Mouse (Mus musculus) activated CD4-positive, CD25-positive, alpha-beta regulatory T cell, adult 4 months (primary cell): Measurements from ENCODE around the gene Prkcsh. TPM values are rescaled to one million over a fixed set of nuclear protein-coding genes. Genes with fewer than 3 reads are reported as not detected.
A peak's percentile ranks its signal among the peaks of the same experiment; 100 is the strongest.

ENCODE experiments used
- ATAC-seq: one replicate; pipeline ENCODE4 v1.8.0; 2017
- polyA plus RNA-seq, 2 experiments: library from polyadenylated mRNA; unstranded; fragments of 100-300 nt; shearing (Covaris generic); gene quantifications; one replicate each; pipeline ENCODE4 v1.2.1; 2017

Gene Prkcsh
- polyA plus RNA-seq, 2 experiments from 2014 or later, result 28.9 to 43.9 TPM

- ATAC-seq, result no peak
Measured at GRCm38 (mm10) chr9:22049721-22050270, 47.2 kb downstream of the Prkcsh start.

- no peak for ATAC-seq
Measured at GRCm38 (mm10) chr9:22050351-22050889, 47.8 kb downstream of the Prkcsh start.

GRCm38 (mm10) chr9:22051161-22051957, 48.8 kb downstream of the Prkcsh start:
- no peak for ATAC-seq

- ATAC-seq, result no peak
Measured at GRCm38 (mm10) chr9:22051958-22052254, 49.3 kb downstream of the Prkcsh start, which contains the start of gene Elavl3. Gene Elavl3 (minus strand): TSS chr9:22052023.

- ATAC-seq, result no peak
Measured at GRCm38 (mm10) chr9:22053657-22054056, 51.1 kb downstream of the Prkcsh start.

GRCm38 (mm10) chr9:22054411-22055076, 51.9 kb downstream of the Prkcsh start:
- ATAC-seq, result peak; percentile 70

GRCm38 (mm10) chr9:22055713-22056112, 53.1 kb downstream of the Prkcsh start:
- ATAC-seq, result no peak

- ATAC-seq, result no peak
Measured at GRCm38 (mm10) chr9:22056303-22056910, 53.8 kb downstream of the Prkcsh start.

- no peak for ATAC-seq
Measured at GRCm38 (mm10) chr9:22057031-22057517, 54.5 kb downstream of the Prkcsh start.

GRCm38 (mm10) chr9:22058011-22058424, 55.4 kb downstream of the Prkcsh start:
- ATAC-seq, result no peak

GRCm38 (mm10) chr9:22061339-22061738, 58.7 kb downstream of the Prkcsh start:
- ATAC-seq, result no peak

Other genes starting within 250 kb of the Prkcsh start
- 10 to 100 TPM; 18.7 to 25.8 TPM for gene Spc24, start 242.5 kb upstream of the Prkcsh start, polyA plus RNA-seq
- not detected for gene Kank2, start 204.1 kb upstream of the Prkcsh start, polyA plus RNA-seq
- not detected for gene Angptl8, start 167.3 kb upstream of the Prkcsh start, polyA plus RNA-seq
- gene Dock6, start 150.2 kb upstream of the Prkcsh start, polyA plus RNA-seq, result 1 to 10 TPM in 1 of 2 experiments, under 1 TPM in 1; 0.94 to 1.8 TPM
- gene Rab3d, start 84.6 kb upstream of the Prkcsh start, polyA plus RNA-seq, result 1 to 10 TPM; 5.8 to 7.1 TPM
- not detected for gene Ccdc159, start 75.3 kb upstream of the Prkcsh start, polyA plus RNA-seq
- 1 to 10 TPM; 2.6 to 4.7 TPM for gene Tmem205, start 75.2 kb upstream of the Prkcsh start, polyA plus RNA-seq
- under 1 TPM; 0.17 to 0.36 TPM for gene Plppr2, start 65.8 kb upstream of the Prkcsh start, polyA plus RNA-seq
- 1 to 10 TPM; 2.1 to 3.8 TPM for gene Swsap1, start 47.1 kb upstream of the Prkcsh start, polyA plus RNA-seq
- under 1 TPM in 1 of 2 experiments, not detected in 1; 0.36 TPM for gene Epor, start 39.3 kb upstream of the Prkcsh start, polyA plus RNA-seq
- not detected for gene Rgl3, start 13.4 kb upstream of the Prkcsh start, polyA plus RNA-seq
- not detected for gene Ccdc151, start 172 bp upstream of the Prkcsh start, polyA plus RNA-seq
- not detected for gene Elavl3, start 49.2 kb downstream of the Prkcsh start, polyA plus RNA-seq
- gene Gm49318, start 68.5 kb downstream of the Prkcsh start, polyA plus RNA-seq, result not detected
- 1 to 10 TPM; 3.3 to 4.0 TPM for gene Zfp653, start 68.6 kb downstream of the Prkcsh start, polyA plus RNA-seq
- gene Ecsit, start 82.6 kb downstream of the Prkcsh start, polyA plus RNA-seq, result 10 to 100 TPM; 31.0 to 31.1 TPM
- not detected for gene Cnn1, start 96.4 kb downstream of the Prkcsh start, polyA plus RNA-seq
- 100 to 1,000 TPM in 1 of 2 experiments, 10 to 100 TPM in 1; 96.8 to 108 TPM for gene Elof1, start 114.4 kb downstream of the Prkcsh start, polyA plus RNA-seq
- gene Acp5, start 132.9 kb downstream of the Prkcsh start, polyA plus RNA-seq, result 100 to 1,000 TPM; 208 to 219 TPM
- 10 to 100 TPM; 49.5 to 56.8 TPM for gene Pigyl, start 154.0 kb downstream of the Prkcsh start, polyA plus RNA-seq
- under 1 TPM in 1 of 2 experiments, not detected in 1; 0.17 TPM for gene Zfp872, start 185.3 kb downstream of the Prkcsh start, polyA plus RNA-seq
- 10 to 100 TPM; 42.6 to 43.0 TPM for gene Zfp809, start 222.9 kb downstream of the Prkcsh start, polyA plus RNA-seq